Mouse (Mus musculus) C3H10T1/2 (cell line): ENCODE data around the gene Mindy3. TPM values are rescaled to one million over a fixed set of nuclear protein-coding genes. Genes with fewer than 3 reads are reported as not detected.

Source experiments
- polyA plus RNA-seq, 2 experiments: library from polyadenylated mRNA; unstranded; fragments of >200 nt; fragmentation: generic; extraction: Trizol; gene quantifications; one replicate each; pipeline ENCODE4 v1.2.1; 2012; ENCODE audit warnings: missing spikeins in 2 of 2

The Mindy3 gene
- 1 to 10 TPM; 2.0 to 7.9 TPM for polyA plus RNA-seq

GRCm38 (mm10) chr2:12419262-12419655, at the start of gene Mindy3:
Gene Mindy3, minus strand, starts transcription at chr2:12419470.

DNA sequence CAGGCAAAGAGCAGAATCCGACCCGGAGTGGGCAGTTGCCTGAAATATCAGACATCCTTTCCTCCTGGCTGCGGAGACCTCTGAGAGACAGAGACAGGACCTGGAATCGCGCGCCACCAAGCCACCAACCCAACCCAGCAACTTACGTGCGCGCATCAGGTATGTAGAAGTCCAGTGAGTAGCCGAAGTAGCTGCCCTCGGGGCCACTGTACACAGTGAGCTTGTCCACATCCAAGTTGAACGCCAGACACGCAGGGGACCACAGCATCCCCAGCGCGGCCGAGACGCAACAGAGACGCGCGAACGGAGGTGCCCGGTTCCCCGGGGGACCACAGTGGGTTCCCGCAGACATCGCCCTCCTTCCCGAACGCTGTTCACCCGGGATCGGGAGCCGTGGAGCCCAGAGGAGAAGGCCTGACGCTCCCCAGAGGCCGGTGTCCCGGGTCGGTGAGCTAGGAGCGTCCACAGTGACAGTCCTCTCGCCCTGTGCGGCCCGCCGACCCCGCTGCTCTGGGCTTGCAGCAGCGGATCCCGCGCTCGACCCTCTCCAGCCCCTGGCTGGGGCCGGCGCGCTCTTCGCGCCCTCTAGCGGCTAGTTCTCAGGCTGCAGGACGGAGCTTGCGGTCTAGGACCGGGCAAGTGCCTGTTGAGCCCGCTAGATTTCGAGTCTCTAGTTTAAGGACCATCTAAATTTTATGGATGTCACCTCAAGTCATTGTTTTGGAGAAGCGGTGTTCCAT, 117.7 kb downstream of the Mindy3 start, which contains the start of gene Itga8:
Itga8 (minus strand) TSS at position 492 of the 740 bp plus-strand sequence.

Other genes starting within 250 kb of the Mindy3 start
- gene Itga8, start 117.5 kb downstream of the Mindy3 start, polyA plus RNA-seq, result under 1 TPM; 0.01 to 0.70 TPM